Mouse (Mus musculus) adrenal gland, postnatal 14 days (tissue): ENCODE results near the gene Zscan20. TPM values are rescaled to one million over a fixed set of nuclear protein-coding genes. Genes with fewer than 3 reads are reported as not detected.
"Not testable (repeated sequence)": the region's sequence is repeated elsewhere in the genome, so short reads cannot be mapped to it uniquely, and the experiment has no call there.

Experiments used
- DNase-seq: peaks from one replicate; pipeline ENCODE4 v3.0.0; 2021; ENCODE audit warnings: mixed read lengths
- total RNA-seq: library from RNA; stranded (reverse); gene quantifications from 2 replicates; pipeline ENCODE4 v1.2.3, GENCODE M21; 2021

The Zscan20 gene
- total RNA-seq, 1 experiment from 2014 or later, result 5.0 TPM

- no peak for DNase-seq
Measured at GRCm38 (mm10) chr4:128615761-128616160, 5.9 kb upstream of the Zscan20 start.

GRCm38 (mm10) chr4:128613326-128613725 is 3.4 kb upstream of the Zscan20 start:
- DNase-seq, result peak; percentile 43

GRCm38 (mm10) chr4:128611726-128612125 is 1.8 kb upstream of the Zscan20 start:
- DNase-seq, result not testable (repeated sequence)

- peak; percentile 20 for DNase-seq
Measured at GRCm38 (mm10) chr4:128610706-128611105, 808 bp upstream of the Zscan20 start.

- peak; percentile 32 for DNase-seq
Measured at GRCm38 (mm10) chr4:128609276-128609924, 498 bp downstream of the Zscan20 start.

- DNase-seq, result no peak
Measured at GRCm38 (mm10) chr4:128607661-128608060, 2.2 kb downstream of the Zscan20 start.

- peak; percentile 56 for DNase-seq
Measured at GRCm38 (mm10) chr4:128606586-128606985, 3.3 kb downstream of the Zscan20 start.

- DNase-seq, result no peak
Measured at GRCm38 (mm10) chr4:128597801-128598560, 11.9 kb downstream of the Zscan20 start.

GRCm38 (mm10) chr4:128594062-128594461 is 15.8 kb downstream of the Zscan20 start:
- no peak for DNase-seq

- DNase-seq, result no peak
Measured at GRCm38 (mm10) chr4:128593286-128593685, 16.6 kb downstream of the Zscan20 start.

- peak; percentile 52 for DNase-seq
Measured at GRCm38 (mm10) chr4:128579182-128579581, 30.7 kb downstream of the Zscan20 start.

- DNase-seq, result no peak
Measured at GRCm38 (mm10) chr4:128575811-128576210, 34.1 kb downstream of the Zscan20 start.

GRCm38 (mm10) chr4:128560327-128560726 is 49.6 kb downstream of the Zscan20 start:
- DNase-seq, result no peak

GRCm38 (mm10) chr4:128554198-128554597 is 55.7 kb downstream of the Zscan20 start:
- DNase-seq, result no peak

GRCm38 (mm10) chr4:128550756-128551155 is 59.1 kb downstream of the Zscan20 start:
- DNase-seq, result peak; percentile 65

- DNase-seq, result not testable (repeated sequence)
Measured at GRCm38 (mm10) chr4:128543956-128544486, 65.9 kb downstream of the Zscan20 start.

GRCm38 (mm10) chr4:128543378-128543777 is 66.5 kb downstream of the Zscan20 start:
- DNase-seq, result peak; percentile 66

Other genes with a start within 250 kb of the Zscan20 start
- gene Tlr12, start 8.5 kb upstream of the Zscan20 start, total RNA-seq, result 0.48 and 0.98 TPM in 2 replicates
- 79.0 and 79.8 TPM in 2 replicates for gene Phc2, start 44.6 kb upstream of the Zscan20 start, total RNA-seq
- gene A3galt2, start 145.3 kb upstream of the Zscan20 start, total RNA-seq, result 0.26 TPM in 2 replicates
- gene Zfp362, start 195.9 kb upstream of the Zscan20 start, total RNA-seq, result 32.2 and 39.1 TPM in 2 replicates